Mouse (Mus musculus): ENCODE data around the gene Kansl1.

GRCm38 (mm10) chr11:104311643-104312042 is 157.0 kb downstream of the Kansl1 start:
- TF ChIP-seq EP300 (IDR thresholded peaks at IDR 0.05; ENCODE audit: insufficient read depth, low read depth, low read length) (no peak), CTCF (IDR thresholded peaks at IDR 0.05; ENCODE audit: low read depth, low read length) (peak; percentile 90), POLR2A (IDR thresholded peaks at IDR 0.05; ENCODE audit: insufficient read depth, low read length) (no peak)

Data from ES-Bruce4 (cell line).